Mouse (Mus musculus) embryonic fibroblast, embryonic 13.5 days (primary cell): ENCODE results near the gene Spop.

Source experiments
- CTCF ChIP-seq: IDR thresholded peaks from 2 replicates; pipeline ENCODE4 v1.5.1; 2011; ENCODE audit warnings: mild to moderate bottlenecking, control low read depth, low read length, moderate library complexity, borderline replicate concordance; ENCODE audit not compliant: insufficient read depth
- POLR2A ChIP-seq: IDR thresholded peaks from 2 replicates; pipeline ENCODE4 v1.6.1; 2011; ENCODE audit warnings: low read depth, mild to moderate bottlenecking, control low read depth, low read length, moderate library complexity

- TF ChIP-seq CTCF (no peak), POLR2A (no peak)
Measured at GRCm38 (mm10) chr11:95366280-95366897, 47.5 kb upstream of the Spop start.
